Comparison of ENCODE assay signal across 8 mouse cellular contexts in the genomic region with DNA sequence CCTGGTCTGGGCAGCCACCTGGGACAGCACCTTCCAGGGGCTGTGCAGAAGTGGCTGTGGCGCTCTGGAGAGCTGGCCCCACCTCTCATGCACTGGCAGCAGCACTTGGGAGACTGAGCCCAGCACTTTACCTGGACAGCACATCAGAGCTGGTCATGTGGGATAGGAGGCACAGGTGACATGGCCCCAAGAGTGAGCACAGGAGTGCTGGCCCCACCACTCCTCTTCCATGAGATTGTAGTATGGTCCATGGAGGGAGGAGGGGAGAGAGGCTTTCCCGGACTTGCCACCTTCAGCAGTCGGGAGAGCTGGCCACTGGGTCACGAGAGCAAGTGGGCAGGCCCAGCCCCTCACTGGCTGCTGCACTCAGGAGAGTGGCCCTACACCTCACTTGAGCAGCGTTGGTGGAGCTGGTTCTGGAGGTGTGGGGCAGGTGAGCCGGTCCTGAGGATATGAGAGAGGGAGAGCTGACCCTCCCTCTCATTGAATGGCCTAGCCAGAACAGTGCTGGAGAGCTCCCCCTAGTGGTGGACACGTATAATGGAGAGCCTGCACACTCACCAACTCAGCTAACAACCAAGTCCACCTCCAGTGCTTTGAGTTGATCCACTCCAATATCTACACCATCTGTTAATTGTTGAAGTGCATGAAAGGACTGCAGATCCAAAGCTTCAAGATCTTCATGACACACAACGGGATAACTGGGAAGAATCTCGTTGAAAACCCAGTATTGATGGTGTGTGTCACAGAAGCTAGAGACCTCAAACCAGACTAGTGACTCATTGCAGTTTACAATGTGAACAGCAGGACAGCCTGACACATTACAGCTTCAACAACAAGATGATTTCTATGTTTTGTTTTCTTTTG. TPM values are rescaled to one million over a fixed set of nuclear protein-coding genes. Genes with fewer than 3 reads are reported as not detected.
DNase-seq lines count a peak whose midpoint lies in the region; ATAC-seq lines count a peak whose summit lies in the region.

No protein-coding gene starts in this region.

- no peaks in the 10 kb centered on the region for H3K9me3 ChIP-seq in intestine, embryonic 14.5 days (ENCODE audit: control insufficient read depth, low read length)

- WGBS in intestine, embryonic 14.5 days = 57% methylated on average over 9 of the region's 9 CpGs

- no peaks in the 10 kb centered on the region for H3K36me3 ChIP-seq in intestine, embryonic 14.5 days (ENCODE audit: control insufficient read depth, insufficient read depth, low read length)

- peak; percentile 40 for DNase-seq in right cerebral cortex, adult 18-20 months
- no peak for DNase-seq in right cerebral cortex, postnatal 36 days (ENCODE audit: low spot score in 2 of 2)
- peak; percentile 80 for DNase-seq in ZHBTc4 (ENCODE audit: low read depth, low spot score)
- peak; percentile 34 for DNase-seq in embryo, embryonic 9.5 days (ENCODE audit: extremely low spot score)
- peak; percentile 57 for DNase-seq in intestine, embryonic 14.5 days (ENCODE audit: low spot score)
- peak; percentile 23 to 35 for DNase-seq in lung, adult 18-20 months
- DNase-seq in retina, postnatal 7 days (ENCODE audit: low read depth, low spot score) = peak; percentile 32
- no peak for DNase-seq in ovary, postnatal 10 days (ENCODE audit: low spot score)

- no peak overlapping the region for H3K4me2 ChIP-seq in intestine, embryonic 14.5 days (ENCODE audit: low read length)

- no peaks in the 10 kb centered on the region for H3K4me1 ChIP-seq in intestine, embryonic 14.5 days (replicated peaks; ENCODE audit: control insufficient read depth, insufficient read depth, low read length)

- H3K4me3 ChIP-seq in intestine, embryonic 14.5 days (ENCODE audit: low read depth, low read length) = no peak overlapping the region

- H3K27me3 ChIP-seq in intestine, embryonic 14.5 days (replicated peaks; ENCODE audit: control insufficient read depth, insufficient read depth, low read length) = no peaks in the 10 kb centered on the region

- ATAC-seq in intestine, embryonic 14.5 days (replicated peaks; ENCODE audit: low FRiP score, low TSS enrichment, low read depth) = peak; percentile 43

- no peak overlapping the region for H3K27ac ChIP-seq in intestine, embryonic 14.5 days (ENCODE audit: low read depth)

- H3K9ac ChIP-seq in intestine, embryonic 14.5 days (ENCODE audit: low read length) = no peak overlapping the region

RNA-seq across cellular contexts. Expression of a gene that starts 16.3 kb away (rescaled TPM):
- polyA plus RNA-seq in intestine, embryonic 14.5 days (2014; fragmentation: Nextera tagmentation; extraction: Ambion mirVana) = 0.34 TPM in 1 of 2 replicates, not detected in the other

RNA-seq across cellular contexts. Expression of a gene that starts 55.9 kb away (rescaled TPM):
- polyA plus RNA-seq in intestine, embryonic 14.5 days (2014; fragmentation: Nextera tagmentation; extraction: Ambion mirVana) = 8.6 and 10.7 TPM in 2 replicates

RNA-seq across cellular contexts. Expression of a gene that starts 57.5 kb away (rescaled TPM):
- polyA plus RNA-seq in intestine, embryonic 14.5 days (2014; fragmentation: Nextera tagmentation; extraction: Ambion mirVana) = 37.6 and 41.0 TPM in 2 replicates

Comparison
In these comparisons a context has a peak if more than half of its experiments do, and no peak if none do; other contexts are left out.
1. DNase-seq: peak in right cerebral cortex, adult 18-20 months (single experiment), ZHBTc4 (single experiment), embryo, embryonic 9.5 days (single experiment), intestine, embryonic 14.5 days (single experiment), lung, adult 18-20 months (2 of 2) and retina, postnatal 7 days (single experiment); none in right cerebral cortex, postnatal 36 days (0 of 2) and ovary, postnatal 10 days (single experiment).